Mouse (Mus musculus): ENCODE results near the gene Il31ra. TPM values are rescaled to one million over a fixed set of nuclear protein-coding genes. Genes with fewer than 3 reads are reported as not detected.

The Il31ra gene
- polyA plus RNA-seq, 1 experiment from 2014 or later = 0.43 TPM

DNA sequence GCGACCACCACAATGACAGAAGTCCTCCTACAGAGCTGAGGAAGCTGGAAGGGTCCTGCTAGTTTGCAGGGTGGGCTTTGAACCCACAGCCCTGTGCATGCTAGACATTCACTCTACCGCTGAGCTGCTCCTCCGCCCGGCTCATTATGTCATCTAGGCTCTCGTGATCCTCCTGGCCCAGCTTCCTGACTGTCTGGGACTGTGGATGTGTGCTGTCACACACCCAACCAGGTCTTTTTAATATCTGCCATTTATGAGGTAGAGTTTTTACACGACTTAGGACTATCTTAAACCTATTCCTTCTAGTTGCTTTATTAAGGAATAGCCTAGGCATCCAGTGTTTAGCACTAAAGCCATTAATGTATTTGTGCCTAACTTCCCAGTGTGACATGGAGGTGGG, 88.7 kb downstream of the Il31ra start:
- no peaks in the 10 kb centered on the region for H3K27me3 ChIP-seq (replicated peaks; ENCODE audit: control insufficient read depth, insufficient read depth, low read length)
- H3K4me3 ChIP-seq (replicated peaks; ENCODE audit: low read length) = no peak overlapping the region
- H3K9ac ChIP-seq (replicated peaks; ENCODE audit: low read depth, low read length) = no peak overlapping the region
- H3K4me2 ChIP-seq (ENCODE audit: low read length) = no peak overlapping the region
- no peaks in the 10 kb centered on the region for H3K4me1 ChIP-seq (replicated peaks; ENCODE audit: control insufficient read depth, insufficient read depth, low read length)
- no peak for ATAC-seq
- H3K36me3 ChIP-seq (ENCODE audit: control insufficient read depth, insufficient read depth) = peaks cover 8% of the 10 kb centered on the region
- no peaks in the 10 kb centered on the region for H3K9me3 ChIP-seq (ENCODE audit: control insufficient read depth, low read length)
- WGBS = 93% methylated on average over 6 of the region's 6 CpGs
- no peak overlapping the region for H3K27ac ChIP-seq (ENCODE audit: low read length)

DNA sequence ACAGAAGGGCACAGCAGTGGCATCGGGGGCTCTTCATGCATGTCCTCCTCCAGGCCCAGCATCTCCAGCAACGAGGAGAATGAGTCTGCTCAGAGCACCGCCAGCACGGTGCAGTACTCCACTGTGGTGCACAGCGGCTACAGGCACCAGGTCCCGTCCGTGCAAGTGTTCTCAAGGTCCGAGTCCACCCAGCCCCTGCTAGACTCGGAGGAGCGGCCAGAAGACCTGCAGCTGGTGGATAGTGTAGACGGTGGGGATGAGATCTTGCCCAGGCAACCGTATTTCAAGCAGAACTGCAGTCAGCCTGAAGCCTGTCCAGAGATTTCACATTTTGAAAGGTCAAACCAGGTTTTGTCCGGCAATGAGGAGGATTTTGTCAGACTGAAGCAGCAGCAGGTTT, 90.3 kb downstream of the Il31ra start:
- H3K4me1 ChIP-seq (replicated peaks; ENCODE audit: control insufficient read depth, insufficient read depth, low read length) = no peaks in the 10 kb centered on the region
- no peak for ATAC-seq
- WGBS = 96% methylated on average over 13 of the region's 13 CpGs
- no peak overlapping the region for H3K9ac ChIP-seq (replicated peaks; ENCODE audit: low read depth, low read length)
- H3K9me3 ChIP-seq (ENCODE audit: control insufficient read depth, low read length) = no peaks in the 10 kb centered on the region
- no peak overlapping the region for H3K4me2 ChIP-seq (ENCODE audit: low read length)
- H3K27me3 ChIP-seq (replicated peaks; ENCODE audit: control insufficient read depth, insufficient read depth, low read length) = no peaks in the 10 kb centered on the region
- H3K36me3 ChIP-seq (ENCODE audit: control insufficient read depth, insufficient read depth) = peaks cover 12% of the 10 kb centered on the region
- H3K4me3 ChIP-seq (replicated peaks; ENCODE audit: low read length) = no peak overlapping the region
- no peak overlapping the region for H3K27ac ChIP-seq (ENCODE audit: low read length)

DNA sequence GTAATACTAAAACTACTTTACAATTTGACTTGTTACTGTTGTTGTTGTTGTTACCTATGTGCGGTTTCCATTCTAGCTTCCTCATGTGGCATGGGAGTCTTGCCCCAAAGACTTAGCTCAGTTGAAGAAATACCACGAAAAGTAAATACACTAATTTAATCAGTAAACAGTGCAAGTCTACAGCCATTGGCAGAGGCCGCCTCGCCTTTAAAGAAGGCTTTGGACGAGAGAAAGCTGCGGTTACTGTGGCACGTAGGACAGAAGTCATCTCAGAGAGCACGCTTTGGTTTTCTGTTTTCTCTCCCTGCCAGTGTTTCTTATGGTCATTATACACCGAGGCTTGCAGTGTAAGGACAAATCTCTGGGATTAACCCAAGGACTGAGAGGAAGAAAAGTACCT, 93.7 kb downstream of the Il31ra start:
- H3K36me3 ChIP-seq (ENCODE audit: control insufficient read depth, insufficient read depth) = peaks cover 12% of the 10 kb centered on the region
- whole genome bisulfite sequencing = 95% methylated on average over 9 of the region's 9 CpGs
- no peak for ATAC-seq

DNA sequence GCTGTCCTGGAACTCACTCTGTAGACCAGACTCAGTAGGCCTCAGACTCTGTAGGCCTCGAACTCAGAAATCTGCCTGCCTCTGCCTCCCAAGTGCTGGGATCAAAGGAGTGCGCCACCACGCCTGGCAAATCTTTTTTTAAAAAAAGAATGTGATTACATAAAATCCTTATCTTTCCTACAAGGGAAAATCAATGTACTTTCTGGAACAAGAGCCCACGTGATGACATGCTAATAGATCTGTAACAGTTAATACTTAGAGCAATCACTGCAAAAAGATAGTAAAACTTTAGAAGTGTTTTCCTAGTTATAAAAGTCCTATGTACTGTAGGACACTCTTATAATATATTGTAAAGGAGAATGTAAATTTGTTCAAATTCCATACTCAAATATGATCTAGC, 94.1 kb downstream of the Il31ra start:
- H3K4me2 ChIP-seq (ENCODE audit: low read length) = no peak overlapping the region
- H3K27me3 ChIP-seq (replicated peaks; ENCODE audit: control insufficient read depth, insufficient read depth, low read length) = no peaks in the 10 kb centered on the region
- H3K9ac ChIP-seq (replicated peaks; ENCODE audit: low read depth, low read length) = no peak overlapping the region
- WGBS = 96% methylated on average over 4 of the region's 4 CpGs
- no peak for ATAC-seq
- H3K4me1 ChIP-seq (replicated peaks; ENCODE audit: control insufficient read depth, insufficient read depth, low read length) = no peaks in the 10 kb centered on the region
- no peaks in the 10 kb centered on the region for H3K9me3 ChIP-seq (ENCODE audit: control insufficient read depth, low read length)
- H3K36me3 ChIP-seq (ENCODE audit: control insufficient read depth, insufficient read depth) = peaks cover 15% of the 10 kb centered on the region
- no peak overlapping the region for H3K27ac ChIP-seq (ENCODE audit: low read length)
- H3K4me3 ChIP-seq (replicated peaks; ENCODE audit: low read length) = no peak overlapping the region

More for the DNA sequence above, 93.7 kb downstream of the Il31ra start:
- Histone ChIP-seq H3K27ac (ENCODE audit: low read length) (no peak overlapping the region), H3K27me3 (replicated peaks; ENCODE audit: control insufficient read depth, insufficient read depth, low read length) (no peaks in the 10 kb centered on the region), H3K4me2 (ENCODE audit: low read length) (no peak overlapping the region), H3K9me3 (ENCODE audit: control insufficient read depth, low read length) (no peaks in the 10 kb centered on the region), H3K4me1 (replicated peaks; ENCODE audit: control insufficient read depth, insufficient read depth, low read length) (no peaks in the 10 kb centered on the region), H3K4me3 (replicated peaks; ENCODE audit: low read length) (no peak overlapping the region), H3K9ac (replicated peaks; ENCODE audit: low read depth, low read length) (no peak overlapping the region)

DNA sequence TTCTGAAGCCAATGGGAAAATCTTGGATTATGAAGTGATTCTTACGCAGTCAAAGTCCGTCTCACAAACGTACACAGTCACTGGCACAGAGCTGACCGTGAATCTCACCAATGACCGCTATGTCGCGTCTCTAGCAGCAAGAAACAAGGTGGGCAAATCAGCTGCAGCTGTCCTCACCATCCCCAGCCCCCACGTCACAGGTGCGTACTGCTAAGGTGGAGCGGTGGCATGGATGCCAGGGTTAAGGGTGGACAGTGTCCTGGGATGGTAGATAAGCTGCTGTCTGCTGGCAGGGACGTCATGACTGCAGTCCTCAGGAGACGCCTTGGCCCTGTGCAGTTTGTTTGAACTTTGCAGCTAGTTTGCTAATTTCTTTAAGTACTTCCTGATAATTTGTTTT, 99.6 kb downstream of the Il31ra start:
- Histone ChIP-seq H3K27me3 (replicated peaks; ENCODE audit: control insufficient read depth, insufficient read depth, low read length) (no peaks in the 10 kb centered on the region), H3K27ac (ENCODE audit: low read length) (no peak overlapping the region), H3K36me3 (ENCODE audit: control insufficient read depth, insufficient read depth) (peaks cover 7% of the 10 kb centered on the region; the same call in 1 of the 2 replicates), H3K4me3 (replicated peaks; ENCODE audit: low read length) (no peak overlapping the region), H3K4me2 (ENCODE audit: low read length) (no peak overlapping the region), H3K4me1 (replicated peaks; ENCODE audit: control insufficient read depth, insufficient read depth, low read length) (no peaks in the 10 kb centered on the region), H3K9me3 (ENCODE audit: control insufficient read depth, low read length) (no peaks in the 10 kb centered on the region), H3K9ac (replicated peaks; ENCODE audit: low read depth, low read length) (no peak overlapping the region)
- WGBS = 96% methylated on average over 12 of the region's 12 CpGs
- ATAC-seq = no peak

DNA sequence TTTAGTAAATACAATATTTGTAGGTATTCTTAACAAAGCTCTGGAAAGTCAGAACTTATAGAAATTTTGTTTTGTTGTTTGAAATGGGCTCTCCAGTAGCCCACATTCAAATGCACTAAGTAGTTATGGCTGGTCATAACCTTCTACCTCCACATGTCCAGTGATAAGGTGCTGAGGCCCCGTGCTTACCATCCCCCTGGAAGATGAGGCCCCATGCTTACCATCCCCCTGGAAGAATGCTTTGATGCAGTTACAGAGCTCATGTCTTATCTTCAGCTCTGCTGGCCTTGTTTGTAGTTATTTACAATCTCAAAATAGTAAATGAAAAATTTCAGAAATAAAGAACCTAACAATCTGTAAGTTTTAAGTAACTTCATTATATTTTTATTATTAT, 101.9 kb downstream of the Il31ra start:
- no peak for ATAC-seq
- peaks cover 5% of the 10 kb centered on the region; the same call in 1 of the 2 replicates for H3K36me3 ChIP-seq (ENCODE audit: control insufficient read depth, insufficient read depth)
- no peaks in the 10 kb centered on the region for H3K9me3 ChIP-seq (ENCODE audit: control insufficient read depth, low read length)
- no peak overlapping the region for H3K4me3 ChIP-seq (replicated peaks; ENCODE audit: low read length)
- H3K27ac ChIP-seq (ENCODE audit: low read length) = no peak overlapping the region
- 94% methylated on average over 1 of the region's 1 CpGs for WGBS
- H3K9ac ChIP-seq (replicated peaks; ENCODE audit: low read depth, low read length) = no peak overlapping the region
- no peaks in the 10 kb centered on the region for H3K27me3 ChIP-seq (replicated peaks; ENCODE audit: control insufficient read depth, insufficient read depth, low read length)
- no peaks in the 10 kb centered on the region for H3K4me1 ChIP-seq (replicated peaks; ENCODE audit: control insufficient read depth, insufficient read depth, low read length)
- H3K4me2 ChIP-seq (ENCODE audit: low read length) = no peak overlapping the region

DNA sequence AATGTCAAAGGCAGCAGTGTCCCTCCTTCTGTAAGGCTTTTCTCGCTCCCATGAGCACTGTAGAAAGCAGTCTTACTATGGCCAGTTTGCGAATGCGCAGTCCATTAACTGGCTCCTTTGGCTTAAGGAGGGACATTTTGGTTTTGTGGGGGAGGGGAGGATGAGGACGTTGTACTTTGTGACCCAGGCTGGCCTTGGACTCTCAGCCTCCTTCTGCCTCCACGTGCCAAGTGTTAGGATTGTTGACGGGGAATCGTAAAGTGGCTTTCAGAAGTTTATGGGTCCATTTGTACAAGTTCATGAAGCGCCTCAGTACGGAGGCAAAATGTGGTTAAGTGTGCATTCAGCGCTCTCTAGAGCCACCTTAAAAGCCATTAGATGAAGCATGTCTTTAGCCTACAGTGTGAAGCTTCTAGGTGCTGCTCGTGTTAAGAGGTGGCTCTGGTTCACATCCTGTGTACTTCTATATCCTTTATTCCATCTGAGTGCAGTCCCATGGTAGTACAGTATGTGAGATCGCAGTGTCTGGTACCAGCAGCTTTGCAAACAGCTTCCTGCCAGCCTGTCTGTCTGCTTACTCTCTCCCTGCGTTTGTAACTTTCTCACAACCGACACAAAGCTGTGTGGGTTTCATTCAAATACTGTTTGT, 102.4 kb downstream of the Il31ra start:
- Histone ChIP-seq H3K36me3 (ENCODE audit: control insufficient read depth, insufficient read depth) (peaks cover 5% of the 10 kb centered on the region; the same call in 1 of the 2 replicates), H3K27me3 (replicated peaks; ENCODE audit: control insufficient read depth, insufficient read depth, low read length) (no peaks in the 10 kb centered on the region), H3K4me3 (replicated peaks; ENCODE audit: low read length) (no peak overlapping the region), H3K27ac (ENCODE audit: low read length) (no peak overlapping the region), H3K4me1 (replicated peaks; ENCODE audit: control insufficient read depth, insufficient read depth, low read length) (no peaks in the 10 kb centered on the region), H3K9me3 (ENCODE audit: control insufficient read depth, low read length) (no peaks in the 10 kb centered on the region), H3K4me2 (ENCODE audit: low read length) (no peak overlapping the region), H3K9ac (replicated peaks; ENCODE audit: low read depth, low read length) (no peak overlapping the region)
- 92% methylated on average over 14 of the region's 14 CpGs for WGBS
- no peak for ATAC-seq

DNA sequence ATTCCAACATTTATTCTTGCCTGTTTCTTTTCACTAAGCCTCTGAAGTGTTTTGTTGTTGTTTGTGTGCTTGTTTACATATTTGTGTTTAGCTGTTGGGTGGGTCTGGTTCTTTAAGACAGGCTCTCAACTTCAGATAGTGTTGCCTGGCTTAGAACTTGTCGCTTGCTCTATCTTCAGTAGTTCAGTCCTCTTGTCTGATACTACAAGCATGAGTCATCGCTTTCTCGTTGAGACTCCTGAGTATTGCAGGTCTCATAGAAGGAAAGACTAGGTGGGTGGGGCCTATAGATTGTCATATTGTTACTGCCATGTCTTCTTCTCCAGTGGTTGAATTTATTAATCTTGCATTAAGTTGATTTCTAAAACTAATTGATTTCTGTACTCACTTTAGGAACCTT, 104.1 kb downstream of the Il31ra start:
- no peak overlapping the region for H3K9ac ChIP-seq (replicated peaks; ENCODE audit: low read depth, low read length)
- WGBS = 96% methylated on average over 3 of the region's 3 CpGs
- H3K27ac ChIP-seq (ENCODE audit: low read length) = no peak overlapping the region
- H3K4me1 ChIP-seq (replicated peaks; ENCODE audit: control insufficient read depth, insufficient read depth, low read length) = no peaks in the 10 kb centered on the region
- no peak overlapping the region for H3K4me3 ChIP-seq (replicated peaks; ENCODE audit: low read length)
- H3K9me3 ChIP-seq (ENCODE audit: control insufficient read depth, low read length) = no peaks in the 10 kb centered on the region
- no peaks in the 10 kb centered on the region for H3K27me3 ChIP-seq (replicated peaks; ENCODE audit: control insufficient read depth, insufficient read depth, low read length)
- no peak overlapping the region for H3K4me2 ChIP-seq (ENCODE audit: low read length)
- no peak for ATAC-seq
- 0 out of 2 replicates have a peak, but pooled peaks cover 4% of the 10 kb centered on the region for H3K36me3 ChIP-seq (ENCODE audit: control insufficient read depth, insufficient read depth)

DNA sequence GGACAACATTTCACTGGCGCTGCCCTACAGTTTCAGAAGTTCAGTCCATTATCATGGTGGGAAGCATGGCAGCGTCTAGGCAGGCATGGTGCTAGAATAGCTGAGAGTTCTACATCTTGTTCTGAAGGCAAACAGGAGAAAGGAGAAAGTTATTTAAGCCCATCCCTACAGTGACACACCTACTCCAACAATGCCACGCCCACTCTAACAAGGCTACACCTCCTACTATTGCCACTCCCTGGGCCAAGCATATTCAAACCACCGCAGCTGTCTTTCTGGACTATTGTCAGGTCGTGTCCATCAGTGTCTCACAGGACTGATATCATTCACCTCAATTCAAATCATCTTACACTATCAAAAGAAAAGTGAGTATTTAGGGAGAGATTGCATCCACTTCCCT, 107.5 kb downstream of the Il31ra start:
- H3K9ac ChIP-seq (replicated peaks; ENCODE audit: low read depth, low read length) = no peak overlapping the region
- no peaks in the 10 kb centered on the region for H3K27me3 ChIP-seq (replicated peaks; ENCODE audit: control insufficient read depth, insufficient read depth, low read length)
- H3K4me3 ChIP-seq (replicated peaks; ENCODE audit: low read length) = no peak overlapping the region
- ATAC-seq = no peak
- H3K4me1 ChIP-seq (replicated peaks; ENCODE audit: control insufficient read depth, insufficient read depth, low read length) = no peaks in the 10 kb centered on the region
- no peaks in the 10 kb centered on the region for H3K9me3 ChIP-seq (ENCODE audit: control insufficient read depth, low read length)
- no peak overlapping the region for H3K27ac ChIP-seq (ENCODE audit: low read length)
- no peak overlapping the region for H3K4me2 ChIP-seq (ENCODE audit: low read length)
- WGBS = 89% methylated on average over 5 of the region's 5 CpGs
- H3K36me3 ChIP-seq (ENCODE audit: control insufficient read depth, insufficient read depth) = 0 out of 2 replicates have a peak, but pooled peaks cover 4% of the 10 kb centered on the region

DNA sequence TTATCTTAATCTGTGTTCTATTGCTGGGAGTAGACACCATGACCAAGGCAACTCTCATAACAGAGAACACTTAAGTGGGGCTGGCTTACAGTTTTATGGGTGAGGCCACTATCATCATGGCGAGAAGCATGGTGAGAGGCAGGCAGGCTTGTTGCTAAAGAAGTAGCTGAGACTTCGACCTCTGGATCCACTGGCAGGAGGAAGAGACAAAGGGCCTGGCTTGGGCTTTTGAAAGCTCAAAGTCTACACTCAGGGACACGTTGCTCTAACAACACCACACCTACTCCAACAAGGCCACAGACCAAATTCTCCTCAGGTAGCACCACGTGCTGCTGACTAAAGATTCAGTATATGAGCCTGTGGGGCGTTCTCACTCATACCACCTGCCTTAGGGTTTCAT, 107.9 kb downstream of the Il31ra start:
- 95% methylated on average over 5 of the region's 5 CpGs for WGBS
- Histone ChIP-seq H3K27me3 (replicated peaks; ENCODE audit: control insufficient read depth, insufficient read depth, low read length) (no peaks in the 10 kb centered on the region), H3K27ac (ENCODE audit: low read length) (no peak overlapping the region), H3K4me2 (ENCODE audit: low read length) (no peak overlapping the region), H3K4me3 (replicated peaks; ENCODE audit: low read length) (no peak overlapping the region), H3K4me1 (replicated peaks; ENCODE audit: control insufficient read depth, insufficient read depth, low read length) (no peaks in the 10 kb centered on the region), H3K9me3 (ENCODE audit: control insufficient read depth, low read length) (no peaks in the 10 kb centered on the region), H3K9ac (replicated peaks; ENCODE audit: low read depth, low read length) (no peak overlapping the region), H3K36me3 (ENCODE audit: control insufficient read depth, insufficient read depth) (peaks cover 4% of the 10 kb centered on the region; the same call in 1 of the 2 replicates)
- no peak for ATAC-seq
